Mouse (Mus musculus) CH12.LX (cell line): ENCODE data around the gene Rbm14.

Source experiments
- CHD2 ChIP-seq: IDR thresholded peaks from 2 replicates; pipeline ENCODE4 v1.6.1; 2011; ENCODE audit warnings: low read length, improper control_type of control experiment
- CTCF ChIP-seq, 2 experiments: IDR thresholded peaks in 1 of 2; conservative IDR thresholded peaks in 1 of 2; 2 replicates each; pipeline ENCODE4 v1.5.1; 2011 to 2012; ENCODE audit warnings: low read depth in 2 of 2, low read length in 2 of 2, improper control_type of control experiment in 1 of 2, inconsistent platforms in 1 of 2, mild to moderate bottlenecking in 1 of 2, moderate library complexity in 1 of 2
- ELF1 ChIP-seq: IDR thresholded peaks from 2 replicates; pipeline ENCODE4 v1.6.1; 2014; ENCODE audit warnings: low read depth, mild to moderate bottlenecking, inconsistent platforms, low read length, improper control_type of control experiment
- EP300 ChIP-seq: IDR thresholded peaks from 2 replicates; pipeline ENCODE4 v1.6.1; 2011; ENCODE audit warnings: low read length, improper control_type of control experiment
- MAFK ChIP-seq: IDR thresholded peaks from 2 replicates; pipeline ENCODE4 v1.6.1; 2011; ENCODE audit warnings: low read length, improper control_type of control experiment; ENCODE audit not compliant: insufficient replicate concordance
- MAX ChIP-seq: IDR thresholded peaks from 2 replicates; pipeline ENCODE4 v1.6.1; 2011; ENCODE audit warnings: low read length, improper control_type of control experiment
- MEF2A ChIP-seq: IDR thresholded peaks from 2 replicates; pipeline ENCODE4 v1.6.1; 2014; ENCODE audit warnings: low read depth, mild to moderate bottlenecking, inconsistent platforms, low read length, improper control_type of control experiment, borderline replicate concordance
- POLR2A ChIP-seq: IDR thresholded peaks from 2 replicates; pipeline ENCODE4 v1.6.1; 2011; ENCODE audit warnings: low read depth, mild to moderate bottlenecking, improper control_type of control experiment, low read length
- RAD21 ChIP-seq: IDR thresholded peaks from 2 replicates; pipeline ENCODE4 v1.6.1; 2011; ENCODE audit warnings: low read depth, mild to moderate bottlenecking, low read length, improper control_type of control experiment, moderate library complexity
- SIN3A ChIP-seq: IDR thresholded peaks from 2 replicates; pipeline ENCODE4 v1.6.1; 2012; ENCODE audit warnings: low read length, improper control_type of control experiment, inconsistent platforms
- SMC3 ChIP-seq: IDR thresholded peaks from 2 replicates; pipeline ENCODE4 v1.6.1; 2011; ENCODE audit warnings: low read depth, low read length, improper control_type of control experiment
- UBTF ChIP-seq: IDR thresholded peaks from 2 replicates; pipeline ENCODE4 v1.6.1; 2012; ENCODE audit warnings: low read depth, mild to moderate bottlenecking, inconsistent platforms, low read length, improper control_type of control experiment, moderate library complexity
- ZNF384 ChIP-seq: IDR thresholded peaks from 2 replicates; pipeline ENCODE4 v1.6.1; 2012; ENCODE audit warnings: low read depth, low read length, improper control_type of control experiment, inconsistent platforms

GRCm38 (mm10) chr19:4829156-4829555 lies 17.7 kb upstream of the Rbm14 start:
- TF ChIP-seq MAFK (no peak), CHD2 (no peak), POLR2A (no peak), UBTF (no peak), CTCF (conservative IDR thresholded peaks at IDR 0.05 in 1 of 2, IDR thresholded peaks at IDR 0.05 in 1 of 2; ENCODE audit: low read depth in 2 of 2, low read length in 2 of 2) (no peak), MAX (no peak), EP300 (no peak), ELF1 (no peak), RAD21 (no peak), SIN3A (no peak), ZNF384 (no peak), MEF2A (no peak), SMC3 (no peak)
